Mouse (Mus musculus): ENCODE measurements at regions not wholly inside any gene's neighbourhood (a gene's known extent, or its start where the extent isn't known, plus 50 kb on each side); places are given as distances from the start of the nearest gene placed in this dataset.

DNA sequence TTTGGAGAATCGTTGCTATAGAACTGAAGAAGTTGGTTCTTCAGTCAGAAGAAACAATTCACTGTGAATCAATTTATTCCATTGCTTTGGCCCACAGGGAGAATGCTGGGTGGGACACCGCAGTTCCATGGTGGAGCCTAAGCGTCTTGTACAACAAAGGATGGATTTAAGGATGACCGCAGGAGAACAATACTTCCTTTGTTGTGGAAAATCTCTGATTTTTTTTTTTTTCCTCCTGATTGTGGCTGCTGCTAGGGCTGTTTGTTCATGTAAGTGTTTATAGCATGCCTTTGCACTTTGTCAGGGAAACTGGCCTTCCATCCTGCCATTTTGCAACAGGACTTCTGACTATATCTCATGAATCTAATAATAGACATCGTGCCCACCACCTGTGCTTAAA is 188.3 kb upstream of the Prdm1 start:
- TF ChIP-seq TAL1 (IDR thresholded peaks at IDR 0.05; ENCODE audit: low read length) (no peak), GATA1 (IDR thresholded peaks at IDR 0.05; ENCODE audit: low read length) (no peak)
